Mouse (Mus musculus) myocyte (in vitro differentiated cells): ENCODE measurements around the gene Best1. TPM values are rescaled to one million over a fixed set of nuclear protein-coding genes. Genes with fewer than 3 reads are reported as not detected.
A peak's percentile ranks its signal among the peaks of the same experiment; 100 is the strongest.

Experiments
- H3K27me3 ChIP-seq: one replicate; pipeline ENCODE4 v1.6.1; 2011; ENCODE audit not compliant: control insufficient read depth, insufficient read depth, insufficient read length
- H3K36me3 ChIP-seq: one replicate; pipeline ENCODE4 v1.6.1; 2011; ENCODE audit not compliant: control insufficient read depth, insufficient read depth
- H3K4me2 ChIP-seq: one replicate; pipeline ENCODE4 v1.6.1; 2011; ENCODE audit warnings: low read depth, control low read depth
- H3K4me3 ChIP-seq: one replicate; pipeline ENCODE4 v1.5.1; 2011; ENCODE audit warnings: mild to moderate bottlenecking, control low read depth, moderate library complexity
- H3K79me2 ChIP-seq: one replicate; pipeline ENCODE4 v1.6.1; 2011; ENCODE audit not compliant: control insufficient read depth, insufficient read depth
- H3ac ChIP-seq: one replicate; pipeline ENCODE4 v1.6.1; 2011; ENCODE audit not compliant: control insufficient read depth, insufficient read length
- CEBPB ChIP-seq: IDR thresholded peaks from 2 replicates; pipeline ENCODE4 v1.6.1; 2011; ENCODE audit warnings: mild to moderate bottlenecking, moderate library complexity; ENCODE audit not compliant: poor library complexity, insufficient read depth, severe bottlenecking
- E2F4 ChIP-seq: IDR thresholded peaks from one replicate; pipeline ENCODE4 v1.6.1; 2011; ENCODE audit warnings: mild to moderate bottlenecking, control low read depth, moderate library complexity; ENCODE audit not compliant: insufficient read depth
- MAX ChIP-seq: IDR thresholded peaks from one replicate; pipeline ENCODE4 v1.6.1; 2011; ENCODE audit warnings: low read depth, mild to moderate bottlenecking, control low read depth
- MYOD1 ChIP-seq, 3 experiments: IDR thresholded peaks; one replicate each; pipeline ENCODE4 v1.6.1; 2011; ENCODE audit warnings: control low read depth in 2 of 3, low read depth in 2 of 3, mild to moderate bottlenecking in 2 of 3, moderate library complexity in 1 of 3; ENCODE audit not compliant: insufficient read length in 2 of 3, control insufficient read depth in 1 of 3
- MYOG ChIP-seq, 3 experiments: IDR thresholded peaks; one replicate each; pipeline ENCODE4 v1.6.1; 2011; ENCODE audit warnings: control low read depth in 2 of 3, low read depth in 2 of 3, mild to moderate bottlenecking in 2 of 3; ENCODE audit not compliant: insufficient read length in 2 of 3, control insufficient read depth in 1 of 3, insufficient read depth in 1 of 3
- POLR2A ChIP-seq: IDR thresholded peaks from one replicate; pipeline ENCODE4 v1.6.1; 2011; ENCODE audit warnings: low read depth, mild to moderate bottlenecking, control low read depth, moderate library complexity; ENCODE audit not compliant: insufficient read length
- POLR2AphosphoS2 ChIP-seq: IDR thresholded peaks from one replicate; pipeline ENCODE4 v1.6.1; 2011; ENCODE audit warnings: low read depth, control low read depth; ENCODE audit not compliant: insufficient read length
- REST ChIP-seq: IDR thresholded peaks from one replicate; pipeline ENCODE4 v1.6.1; 2011; ENCODE audit warnings: mild to moderate bottlenecking, control low read depth, moderate library complexity; ENCODE audit not compliant: insufficient read depth, insufficient read length
- SRF ChIP-seq: IDR thresholded peaks from one replicate; pipeline ENCODE4 v1.6.1; 2011; ENCODE audit warnings: low read depth; ENCODE audit not compliant: control insufficient read depth, insufficient read length
- TCF12 ChIP-seq: IDR thresholded peaks from one replicate; pipeline ENCODE4 v1.6.1; 2011; ENCODE audit warnings: mild to moderate bottlenecking, control low read depth; ENCODE audit not compliant: poor library complexity, insufficient read depth, severe bottlenecking
- TCF3 ChIP-seq: IDR thresholded peaks from one replicate; pipeline ENCODE4 v1.6.1; 2011; ENCODE audit warnings: low read depth, control low read depth; ENCODE audit not compliant: insufficient read length
- USF1 ChIP-seq: IDR thresholded peaks from one replicate; pipeline ENCODE4 v1.6.1; 2011; ENCODE audit warnings: low read depth, mild to moderate bottlenecking, control low read depth, moderate library complexity
- polyA plus RNA-seq: library from polyadenylated mRNA; unstranded; fragments of >200 nt; fragmentation: generic; extraction: Trizol; gene quantifications from one replicate; pipeline ENCODE4 v1.2.1, GENCODE M21; 2012; ENCODE audit warnings: missing spikeins

Gene Best1
- polyA plus RNA-seq, 1 experiment, result 6.6 TPM

DNA sequence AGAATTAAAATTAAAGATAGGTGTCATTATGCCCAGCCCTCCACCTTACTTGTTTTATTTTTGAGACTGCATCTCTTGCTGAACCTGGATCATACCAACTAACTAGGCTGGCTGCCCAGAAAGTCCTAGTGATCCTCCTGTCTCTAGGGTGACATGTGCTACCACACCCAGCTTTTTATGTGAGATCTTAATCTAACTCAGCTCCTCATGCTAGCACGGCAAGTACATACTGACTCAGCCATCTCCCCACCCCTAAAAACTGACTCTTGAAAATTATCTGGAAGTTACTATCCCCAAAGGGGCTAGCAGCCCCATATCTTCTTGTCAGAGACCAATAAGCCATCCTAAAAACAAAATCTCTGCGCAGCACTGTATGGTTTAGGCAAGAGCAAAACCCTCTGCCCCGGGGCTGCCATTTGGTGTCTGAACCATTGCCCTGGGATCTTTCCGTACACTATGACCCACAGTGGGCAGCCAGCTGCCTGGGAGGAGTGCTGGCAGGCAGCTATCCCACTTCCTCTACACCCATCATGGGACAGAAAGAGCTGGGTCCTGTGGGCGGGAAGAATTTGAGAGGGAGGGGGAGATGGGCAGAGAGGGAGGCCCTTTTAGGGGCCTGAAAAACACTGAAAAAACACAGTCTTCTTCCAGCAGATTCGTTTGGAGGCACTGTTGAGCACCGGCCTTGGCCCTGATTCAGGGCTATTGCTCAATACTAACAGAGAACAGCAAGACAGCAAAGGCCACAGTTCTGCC, 47.2 kb downstream of the Best1 start:
- Histone ChIP-seq H3K79me2 (no peaks in the 10 kb centered on the region), H3K4me3 (peak overlapping the region; percentile 25), H3K27me3 (no peaks in the 10 kb centered on the region), H3K36me3 (no peaks in the 10 kb centered on the region), H3ac (peak overlapping the region; percentile 46), H3K4me2 (peak overlapping the region; percentile 100)
- TF ChIP-seq MYOG (IDR thresholded peaks at IDR 0.05; ENCODE audit: control insufficient read depth in 1 of 3, insufficient read depth in 1 of 3, insufficient read length in 2 of 3, low read depth in 2 of 3) (peak; percentile 67 to 95 (median 75)), CEBPB (peak; percentile 100), MAX (no peak), REST (no peak), MYOD1 (IDR thresholded peaks at IDR 0.05; ENCODE audit: control insufficient read depth in 1 of 3, insufficient read length in 2 of 3, low read depth in 2 of 3) (peak in 2 of 3 experiments; percentile 79 to 91), SRF (peak; percentile 15), POLR2AphosphoS2 (peak; percentile 37), POLR2A (peak; percentile 54), TCF3 (peak; percentile 30), USF1 (peak; percentile 14), TCF12 (peak; percentile 78), E2F4 (no peak)

- Histone ChIP-seq H3K27me3 (no peaks in the 10 kb centered on the region), H3K4me3 (no peak overlapping the region), H3K79me2 (no peaks in the 10 kb centered on the region), H3ac (no peak overlapping the region), H3K4me2 (no peak overlapping the region), H3K36me3 (no peaks in the 10 kb centered on the region)
- TF ChIP-seq REST, result no peak
- no peak for TF ChIP-seq MYOD1 (IDR thresholded peaks at IDR 0.05; ENCODE audit: control insufficient read depth in 1 of 3, insufficient read length in 2 of 3, low read depth in 2 of 3)
These were observed 48.5 kb downstream of the Best1 start for GRCm38 (mm10) chr19:9952912-9953311.

DNA sequence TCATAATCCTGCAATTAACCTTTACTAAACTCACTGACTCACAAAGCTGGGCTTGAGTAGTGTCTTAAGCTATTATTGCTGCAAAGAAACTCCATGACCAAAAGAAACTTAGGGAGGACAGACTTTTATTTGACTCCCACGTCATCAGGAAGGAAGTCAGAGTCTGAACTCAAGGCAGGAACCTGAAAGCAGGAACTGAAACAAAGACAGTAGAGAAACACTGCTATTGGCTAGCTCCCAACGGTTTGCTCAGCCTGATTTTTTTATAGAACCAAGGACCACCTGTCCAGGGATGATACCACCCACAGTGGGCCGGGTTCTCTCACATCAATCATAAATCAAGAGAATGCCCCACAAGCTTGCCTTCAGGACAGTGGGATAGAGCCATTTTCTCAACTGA, 49.0 kb downstream of the Best1 start:
- no peaks in the 10 kb centered on the region for H3K27me3 ChIP-seq
- no peaks in the 10 kb centered on the region for H3K79me2 ChIP-seq
- H3K36me3 ChIP-seq, result no peaks in the 10 kb centered on the region
- TF ChIP-seq CEBPB, result no peak
- TF ChIP-seq POLR2AphosphoS2, result no peak
- TF ChIP-seq MAX, result no peak
- no peak for TF ChIP-seq POLR2A
- no peak for TF ChIP-seq TCF12
- TF ChIP-seq SRF, result no peak
- no peak overlapping the region for H3ac ChIP-seq
- H3K4me2 ChIP-seq, result no peak overlapping the region
- no peak overlapping the region for H3K4me3 ChIP-seq

- H3K4me3 ChIP-seq, result no peak overlapping the region
- no peak overlapping the region for H3ac ChIP-seq
- no peak for TF ChIP-seq E2F4
- no peaks in the 10 kb centered on the region for H3K79me2 ChIP-seq
- H3K27me3 ChIP-seq, result no peaks in the 10 kb centered on the region
- no peaks in the 10 kb centered on the region for H3K36me3 ChIP-seq
- no peak overlapping the region for H3K4me2 ChIP-seq
These were observed 54.4 kb downstream of the Best1 start for GRCm38 (mm10) chr19:9946986-9947385.

GRCm38 (mm10) chr19:9945800-9946564, 55.5 kb downstream of the Best1 start:
- Histone ChIP-seq H3K4me3 (no peak overlapping the region), H3K4me2 (peak overlapping the region; percentile 59), H3ac (no peak overlapping the region), H3K36me3 (no peaks in the 10 kb centered on the region), H3K79me2 (no peaks in the 10 kb centered on the region), H3K27me3 (no peaks in the 10 kb centered on the region)
- 0 out of 2 replicates have a peak, but pooled peaks have one; percentile 9 for TF ChIP-seq CEBPB
- no peak for TF ChIP-seq SRF
- TF ChIP-seq POLR2A, result no peak
- TF ChIP-seq REST, result no peak
- no peak for TF ChIP-seq POLR2AphosphoS2
- no peak for TF ChIP-seq MYOD1 (IDR thresholded peaks at IDR 0.05; ENCODE audit: control insufficient read depth in 1 of 3, insufficient read length in 2 of 3, low read depth in 2 of 3)
